Comparison of ENCODE assay signal across 15 mouse cellular contexts in genomic region chr8:46568942-46569341, GRCm38 (mm10). TPM values are rescaled to one million over a fixed set of nuclear protein-coding genes. Genes with fewer than 3 reads are reported as not detected.
A peak's percentile ranks its signal among the peaks of the same experiment; 100 is the strongest.
DNase-seq lines count a peak whose midpoint lies in the region; ATAC-seq and TF ChIP-seq lines count a peak whose summit lies in the region.
"Had no signal": no experiment of that assay in that cellular context is flagged by ENCODE, and none has a peak within 500 bp of the region (broad histone marks: within the 10 kb centered on the region; RNA-seq: fewer than 3 reads in every experiment).

No protein-coding gene starts in this region.

- H3K9ac ChIP-seq in MEL (ENCODE audit: control insufficient read depth, low read depth, low read length, poor library complexity, severe bottlenecking), result no peak overlapping the region
- H3K9ac ChIP-seq: heart, embryonic 13.5 days; hindbrain, embryonic 14.5 days; stomach, embryonic 15.5 days had no signal

- peak; percentile 20 for TF ChIP-seq RAD21 in MEL (IDR thresholded peaks at IDR 0.05; ENCODE audit: low read depth, low read length)

- H3K27ac ChIP-seq in gastrocnemius, adult 2 months, result no peak overlapping the region
- H3K27ac ChIP-seq in MEL (ENCODE audit: control insufficient read depth, low read depth, low read length), result no peak overlapping the region
- H3K27ac ChIP-seq: hindbrain, embryonic 14.5 days; stomach, embryonic 15.5 days had no signal

- no peaks in the 10 kb centered on the region for H3K9me3 ChIP-seq in MEL (replicated peaks; ENCODE audit: insufficient read depth, low read length)
- H3K9me3 ChIP-seq: heart, embryonic 13.5 days; stomach, embryonic 15.5 days had no signal

- H3K27me3 ChIP-seq in MEL (ENCODE audit: control insufficient read depth in 1 of 2, insufficient read depth in 2 of 2, low read length in 2 of 2), result no peaks in the 10 kb centered on the region
- H3K27me3 ChIP-seq: heart, embryonic 13.5 days; stomach, embryonic 15.5 days had no signal

- no peak overlapping the region for H3K4me3 ChIP-seq in gastrocnemius, adult 2 months
- H3K4me3 ChIP-seq in lung, adult 2 months (replicated peaks; ENCODE audit: extremely low read depth, low read depth, low read length), result no peak overlapping the region
- no peak overlapping the region for H3K4me3 ChIP-seq in MEL (ENCODE audit: control insufficient read depth in 1 of 2, insufficient read depth in 1 of 2, low read depth in 2 of 2, low read length in 2 of 2)
- H3K4me3 ChIP-seq: heart, embryonic 13.5 days; stomach, embryonic 15.5 days had no signal

- DNase-seq in gastrocnemius, adult 2 months, result no peak
- no peak for DNase-seq in gastrocnemius, adult 8-10 months (ENCODE audit: low spot score in 2 of 2)
- no peak for DNase-seq in lung, adult 2 months
- no peak for DNase-seq in lung, postnatal 4 days
- peak; percentile 45 for DNase-seq in MEL (ENCODE audit: low read depth, low spot score)
- DNase-seq in right cerebral cortex, postnatal 14 days, result no peak
- DNase-seq in adrenal gland, postnatal 36 days, result no peak
- DNase-seq: cerebellum, adult 9-11 months; kidney, postnatal 14 days; right cerebral cortex, postnatal 4 days had no signal

- H3K4me1 ChIP-seq in lung, adult 2 months (ENCODE audit: control insufficient read depth, insufficient read depth, low read length), result peaks cover 5% of the 10 kb centered on the region
- 0 out of 4 replicates have a peak, but pooled peaks cover 0 to 2% of the 10 kb centered on the region in 2 experiments for H3K4me1 ChIP-seq in MEL (ENCODE audit: control insufficient read depth in 1 of 2, insufficient read depth in 2 of 2, low read length in 2 of 2)
- H3K4me1 ChIP-seq: stomach, embryonic 15.5 days had no signal

- peak; percentile 20; the same call in 1 of the 2 replicates for TF ChIP-seq CTCF in gastrocnemius, adult 2 months (IDR thresholded peaks at IDR 0.05)
- TF ChIP-seq CTCF in lung, adult 2 months (IDR thresholded peaks at IDR 0.05; ENCODE audit: insufficient read depth, low read length), result 0 out of 2 replicates have a peak, but pooled peaks have one; percentile 3
- TF ChIP-seq CTCF in MEL (IDR thresholded peaks at IDR 0.05 in 2 of 3, conservative IDR thresholded peaks at IDR 0.05 in 1 of 3; ENCODE audit: control insufficient read depth in 1 of 3, insufficient read depth in 1 of 3, low read depth in 2 of 3, low read length in 3 of 3, poor library complexity in 1 of 3, severe bottlenecking in 1 of 3), result peak; percentile 29 to 57 (median 42)

- intact Hi-C loops in gastrocnemius, adult 2 months (cut with DNase I), result no loop called here

- WGBS in lung, adult 2 months, result 69% methylated on average over 2 of the region's 2 CpGs

- H3K36me3 ChIP-seq in MEL (ENCODE audit: control insufficient read depth in 1 of 2, insufficient read depth in 2 of 2, low read length in 2 of 2), result peaks cover 0 to 2% of the 10 kb centered on the region in 2 experiments; a peak in 1 of 4 replicates

- 0 out of 2 replicates have a peak, but pooled peaks have one; percentile 17 for ATAC-seq in granulocyte monocyte progenitor cell, adult 5-6 weeks (replicated peaks; ENCODE audit: poor library complexity, severe bottlenecking)
- ATAC-seq: midbrain, embryonic 16.5 days had no signal

- no peaks in the 10 kb centered on the region for H3K79me2 ChIP-seq in MEL (ENCODE audit: control insufficient read depth, insufficient read depth, low read length, poor library complexity)

- TF ChIP-seq EP300 in MEL (IDR thresholded peaks at IDR 0.05; ENCODE audit: low read depth in 1 of 2, low read length in 2 of 2), result no peak

- no peak for TF ChIP-seq POLR2A in lung, adult 2 months (IDR thresholded peaks at IDR 0.05; ENCODE audit: borderline replicate concordance, extremely low read depth, low read depth, low read length)
- TF ChIP-seq POLR2A in MEL (IDR thresholded peaks at IDR 0.05; ENCODE audit: control insufficient read depth in 1 of 2, insufficient read depth in 1 of 2, low read depth in 1 of 2, low read length in 2 of 2, poor library complexity in 1 of 2), result no peak

TF ChIP-seq in MEL, 35 proteins besides CTCF, POLR2A, EP300 and RAD21:
- TF ChIP-seq SMC3 (IDR thresholded peaks at IDR 0.05; ENCODE audit: low read depth, low read length) (peak; percentile 48), USF1 (IDR thresholded peaks at IDR 0.05; ENCODE audit: low read depth, low read length) (no peak)

RNA-seq across cellular contexts. Expression of gene Cenpu, which starts 17.1 kb away (rescaled TPM):
- total RNA-seq in gastrocnemius, adult 2 months (2021), result under 1 TPM in 1 of 2 experiments, not detected in 1; 0.31 TPM
- under 1 TPM in 2 of 4 experiments, not detected in 2; 0.19 to 0.29 TPM for total RNA-seq in gastrocnemius, adult 8-10 months (2022)
- polyA plus RNA-seq in lung, adult 2 months (2012; rRNA removed), result 0.84 and 1.3 TPM in 2 replicates
- 20.6 and 30.7 TPM in 2 replicates for total RNA-seq in MEL (2012; rRNA removed)
- polyA plus RNA-seq in MEL (2012; ENCODE audit: insufficient read depth in 1 of 2, insufficient read length in 2 of 2, low read depth in 1 of 2, low replicate concordance in 2 of 2, missing spikeins in 1 of 2), result 100 to 1,000 TPM in 1 of 2 experiments, 10 to 100 TPM in 1; 42.5 to 446 TPM
- total RNA-seq in granulocyte monocyte progenitor cell, adult 5-6 weeks (2014; fragmentation: Nextera tagmentation), result 21.1 and 48.4 TPM in 2 replicates
- 65.7 and 125 TPM in 2 replicates for total RNA-seq in granulocyte monocyte progenitor cell, adult 5-6 weeks (2017)
- total RNA-seq in adrenal gland, postnatal 36 days (2021), result 1 to 10 TPM; 1.8 to 3.1 TPM

RNA-seq across cellular contexts. Expression of gene Primpol, which starts 48.1 kb away (rescaled TPM):
- 1 to 10 TPM; 1.4 to 2.1 TPM for total RNA-seq in gastrocnemius, adult 2 months (2021)
- 1 to 10 TPM; 1.0 to 2.6 (median 1.6) TPM for total RNA-seq in gastrocnemius, adult 8-10 months (2022)
- 0.81 and 1.8 TPM in 2 replicates for polyA plus RNA-seq in lung, adult 2 months (2012; rRNA removed)
- 7.1 and 7.7 TPM in 2 replicates for total RNA-seq in MEL (2012; rRNA removed)
- 10 to 100 TPM in 1 of 2 experiments, not detected in 1; 11.6 TPM for polyA plus RNA-seq in MEL (2012; ENCODE audit: insufficient read depth in 1 of 2, insufficient read length in 2 of 2, low read depth in 1 of 2, low replicate concordance in 2 of 2, missing spikeins in 1 of 2)
- 6.8 and 9.7 TPM in 2 replicates for total RNA-seq in granulocyte monocyte progenitor cell, adult 5-6 weeks (2014; fragmentation: Nextera tagmentation)
- 10.9 and 11.4 TPM in 2 replicates for total RNA-seq in granulocyte monocyte progenitor cell, adult 5-6 weeks (2017)
- total RNA-seq in adrenal gland, postnatal 36 days (2021), result 10 to 100 TPM; 11.0 to 13.3 TPM

RNA-seq across cellular contexts. Expression of gene Casp3, which starts 48.1 kb away (rescaled TPM):
- 1 to 10 TPM; 1.3 to 1.8 TPM for total RNA-seq in gastrocnemius, adult 2 months (2021)
- 1 to 10 TPM in 2 of 4 experiments, under 1 TPM in 2; 0.77 to 2.1 (median 1.4) TPM for total RNA-seq in gastrocnemius, adult 8-10 months (2022)
- polyA plus RNA-seq in lung, adult 2 months (2012; rRNA removed), result 2.6 and 5.4 TPM in 2 replicates
- total RNA-seq in MEL (2012; rRNA removed), result 185 and 187 TPM in 2 replicates
- polyA plus RNA-seq in MEL (2012; ENCODE audit: insufficient read depth in 1 of 2, insufficient read length in 2 of 2, low read depth in 1 of 2, low replicate concordance in 2 of 2, missing spikeins in 1 of 2), result 100 to 1,000 TPM in 1 of 2 experiments, 10 to 100 TPM in 1; 74.7 to 157 TPM
- 31.1 and 33.6 TPM in 2 replicates for total RNA-seq in granulocyte monocyte progenitor cell, adult 5-6 weeks (2014; fragmentation: Nextera tagmentation)
- total RNA-seq in granulocyte monocyte progenitor cell, adult 5-6 weeks (2017), result 54.1 and 64.2 TPM in 2 replicates
- 10 to 100 TPM; 17.3 to 22.4 TPM for total RNA-seq in adrenal gland, postnatal 36 days (2021)

Comparison
In these comparisons a context has a peak if more than half of its experiments do, and no peak if none do; other contexts are left out.
1. RNA of gene Casp3, which starts 48.1 kb away (total RNA-seq): 185 to 187 TPM in MEL, 31.1 to 64.2 TPM in granulocyte monocyte progenitor cell, adult 5-6 weeks and 17.3 to 22.4 TPM in adrenal gland, postnatal 36 days; 0.77 to 2.1 TPM in gastrocnemius, adult 8-10 months and 1.3 to 1.8 TPM in gastrocnemius, adult 2 months; every median in the first group is over 4 times any median in the second.
2. Peak in every context shown above with its lines, with median percentiles within 50 percentile points of each other: CTCF ChIP-seq.